Mouse (Mus musculus) spleen, adult 18-20 months (tissue): ENCODE results near the gene Olfml1.

Source experiments
- DNase-seq, 2 experiments: peaks; one replicate each; pipeline ENCODE4 v3.0.0; 2022; ENCODE audit warnings: mixed read lengths in 2 of 2

Olfml1 gene

GRCm38 (mm10) chr7:107595426-107595825, 28.2 kb downstream of the Olfml1 start:
- no peak for DNase-seq

GRCm38 (mm10) chr7:107596753-107597152, 29.5 kb downstream of the Olfml1 start:
- DNase-seq = no peak

GRCm38 (mm10) chr7:107597956-107598355, 30.7 kb downstream of the Olfml1 start:
- no peak for DNase-seq

GRCm38 (mm10) chr7:107600651-107601050, 33.4 kb downstream of the Olfml1 start:
- DNase-seq = no peak

- no peak for DNase-seq
Measured at GRCm38 (mm10) chr7:107602505-107602904, 35.3 kb downstream of the Olfml1 start.

- DNase-seq = no peak
Measured at GRCm38 (mm10) chr7:107602913-107603312, 35.7 kb downstream of the Olfml1 start.

- DNase-seq = no peak
Measured at GRCm38 (mm10) chr7:107607766-107608165, 40.5 kb downstream of the Olfml1 start.

GRCm38 (mm10) chr7:107609622-107610255, 42.5 kb downstream of the Olfml1 start:
- DNase-seq = no peak

GRCm38 (mm10) chr7:107610880-107611279, 43.6 kb downstream of the Olfml1 start:
- no peak for DNase-seq

- DNase-seq = no peak
Measured at GRCm38 (mm10) chr7:107618028-107618992, 51.1 kb downstream of the Olfml1 start.

GRCm38 (mm10) chr7:107619225-107619624, 52.0 kb downstream of the Olfml1 start:
- no peak for DNase-seq

GRCm38 (mm10) chr7:107620137-107620536, 52.9 kb downstream of the Olfml1 start:
- no peak for DNase-seq

GRCm38 (mm10) chr7:107624432-107624831, 57.2 kb downstream of the Olfml1 start:
- DNase-seq = no peak

GRCm38 (mm10) chr7:107625061-107625460, 57.8 kb downstream of the Olfml1 start, which contains the start of gene 5330417H12Rik:
Gene 5330417H12Rik, minus strand, starts transcription at chr7:107625161.
- DNase-seq = no peak

GRCm38 (mm10) chr7:107625781-107626180, 58.5 kb downstream of the Olfml1 start:
- DNase-seq = no peak

- no peak for DNase-seq
Measured at GRCm38 (mm10) chr7:107628383-107628782, 61.1 kb downstream of the Olfml1 start.

- DNase-seq = no peak
Measured at GRCm38 (mm10) chr7:107633201-107633600, 66.0 kb downstream of the Olfml1 start.

- no peak for DNase-seq
Measured at GRCm38 (mm10) chr7:107637398-107637797, 70.2 kb downstream of the Olfml1 start.

GRCm38 (mm10) chr7:107638026-107638425, 70.8 kb downstream of the Olfml1 start:
- DNase-seq = no peak
